Mouse (Mus musculus) ES-CJ7 (cell line): ENCODE data around the gene Macrod1.

Experiments
- DNase-seq: peaks from one replicate; pipeline ENCODE4 v3.0.0; 2011; ENCODE audit warnings: low read depth, low spot score

The Macrod1 gene

GRCm38 (mm10) chr19:7197445-7197844, 140.8 kb downstream of the Macrod1 start:
- DNase-seq = no peak

- DNase-seq = no peak
Measured at GRCm38 (mm10) chr19:7199089-7199488, 142.5 kb downstream of the Macrod1 start.

DNA sequence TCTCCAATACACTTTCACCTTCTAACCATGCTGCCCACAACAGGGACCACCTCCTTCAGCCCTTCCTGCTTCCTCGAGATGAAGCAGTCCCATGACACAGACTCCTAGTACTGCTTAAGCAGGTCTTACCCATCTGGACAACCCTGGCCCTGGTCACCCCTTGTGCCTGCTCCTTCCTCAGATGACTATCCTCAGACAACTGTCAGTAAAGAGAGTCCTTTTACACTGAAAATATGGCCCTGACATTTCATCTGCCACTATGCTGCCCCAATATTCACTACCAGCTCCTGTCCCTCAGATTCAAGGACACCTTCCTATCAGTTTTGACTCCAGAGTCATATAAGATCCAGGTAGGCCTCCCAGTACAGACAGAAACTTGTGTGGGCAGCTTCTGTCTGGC, 143.8 kb downstream of the Macrod1 start:
- no peak for DNase-seq

GRCm38 (mm10) chr19:7204898-7205297, 148.3 kb downstream of the Macrod1 start:
- DNase-seq = no peak

DNA sequence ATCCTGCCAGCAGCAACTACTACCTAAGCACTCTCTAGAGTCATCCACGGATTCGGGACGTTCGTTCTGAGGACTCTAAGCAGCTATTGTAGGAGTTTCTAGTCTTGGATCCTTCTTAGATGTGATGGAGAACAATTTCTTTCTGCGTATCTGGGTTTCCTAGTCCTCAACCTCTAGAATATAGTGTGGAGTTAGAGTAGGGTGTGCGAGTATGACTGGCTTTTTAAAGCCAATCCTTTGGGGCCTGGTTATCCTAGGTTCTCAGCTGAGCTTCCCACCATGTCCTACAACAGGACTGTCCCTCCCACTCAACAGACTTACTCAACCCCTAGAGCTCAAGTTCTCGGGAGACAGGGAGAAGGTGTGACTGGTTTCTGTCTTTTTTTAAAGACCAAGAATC, 148.7 kb downstream of the Macrod1 start:
- DNase-seq = no peak

- peak; percentile 95 for DNase-seq
Measured at GRCm38 (mm10) chr19:7205753-7206736, 149.4 kb downstream of the Macrod1 start, which contains the start of gene Otub1. TSS of gene Otub1 (minus strand) at chr19:7206316.

- no peak for DNase-seq
Measured at GRCm38 (mm10) chr19:7209907-7210646, 153.5 kb downstream of the Macrod1 start.

GRCm38 (mm10) chr19:7212216-7212615, 155.6 kb downstream of the Macrod1 start:
- DNase-seq = no peak

DNA sequence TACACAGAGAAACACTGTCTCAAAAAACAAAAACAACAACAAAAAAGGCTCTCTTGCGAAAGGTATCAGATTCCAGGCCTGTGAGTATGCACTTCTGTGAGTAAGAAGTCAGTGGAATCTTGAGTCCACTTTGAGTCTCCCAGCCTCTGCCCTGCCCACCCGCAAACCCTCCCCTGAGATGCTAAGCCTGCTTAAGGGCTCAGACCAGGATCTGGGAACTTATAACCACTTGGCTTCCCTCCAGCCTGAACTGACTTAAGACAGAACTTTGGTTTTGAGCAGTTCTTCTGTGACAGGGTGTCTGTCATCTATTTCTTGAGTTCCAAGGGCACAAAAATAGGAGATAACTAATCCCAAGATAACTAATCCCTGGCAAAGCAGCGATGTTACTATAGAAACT, 156.4 kb downstream of the Macrod1 start:
- DNase-seq = no peak

GRCm38 (mm10) chr19:7214484-7214883, 157.9 kb downstream of the Macrod1 start:
- no peak for DNase-seq

DNA sequence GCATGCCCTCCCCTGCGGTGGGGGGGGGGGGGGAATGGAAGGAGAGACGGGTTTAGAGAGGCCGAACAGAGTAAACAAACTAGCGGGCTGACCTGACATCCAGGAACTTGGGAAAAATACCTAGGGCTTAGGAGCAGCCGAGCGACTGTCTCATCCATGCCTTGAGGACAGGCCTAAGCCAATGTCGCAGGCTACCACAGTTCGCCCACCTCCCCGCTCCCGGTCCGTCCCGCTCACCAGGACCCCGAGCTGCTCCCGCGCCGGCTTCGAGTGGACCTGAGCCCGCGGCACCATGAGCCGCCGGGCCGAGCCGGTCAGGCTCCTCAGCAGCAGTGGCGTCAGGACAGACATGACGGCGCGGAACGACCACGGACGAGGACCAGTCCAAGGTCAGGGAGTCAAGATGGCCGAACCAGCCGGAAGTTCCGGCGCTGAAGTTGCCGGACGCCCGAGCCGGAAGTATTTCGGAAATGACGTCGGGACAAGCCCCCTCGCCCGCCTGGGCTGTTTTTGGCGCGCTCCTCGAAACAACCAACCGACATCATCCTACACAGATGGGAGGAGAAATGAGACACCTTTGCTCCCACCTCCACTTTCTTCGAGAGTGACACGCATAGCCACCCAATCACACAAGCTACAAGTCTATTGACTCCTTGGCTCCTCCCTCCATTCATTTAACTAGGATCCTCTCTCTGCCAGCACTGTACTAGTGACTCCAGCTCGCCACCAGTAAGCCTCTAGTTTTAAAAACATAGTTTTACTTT, 160.7 kb downstream of the Macrod1 start, which contains the start of gene Cox8a:
Gene Cox8a, minus strand, starts transcription at position 455 of the 764 bp plus-strand sequence.
- DNase-seq = peak; percentile 99

GRCm38 (mm10) chr19:7217926-7218267, 161.3 kb downstream of the Macrod1 start:
- no peak for DNase-seq

GRCm38 (mm10) chr19:7218753-7219152, 162.1 kb downstream of the Macrod1 start:
- DNase-seq = no peak

DNA sequence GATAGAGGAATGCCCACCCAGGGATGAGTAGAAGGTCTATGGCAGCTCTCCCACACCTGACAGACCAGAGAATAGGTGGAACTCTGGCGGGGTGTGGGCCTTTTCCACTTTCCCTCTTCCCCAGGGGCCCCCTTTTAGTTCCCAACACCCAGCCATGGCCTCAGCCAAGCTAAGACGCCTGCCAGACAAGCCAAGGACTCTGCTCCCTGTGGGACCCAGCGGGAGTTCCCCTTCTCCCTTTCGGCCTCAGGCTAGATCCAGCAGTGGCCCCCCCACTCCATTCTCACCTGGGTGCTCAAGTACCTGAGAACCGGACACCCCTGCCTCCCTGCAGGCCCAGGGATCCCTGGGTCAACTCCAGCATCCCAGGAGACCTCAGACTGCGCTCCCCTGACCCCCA, 165.6 kb downstream of the Macrod1 start:
- DNase-seq = no peak

- no peak for DNase-seq
Measured at GRCm38 (mm10) chr19:7223488-7223887, 166.9 kb downstream of the Macrod1 start.

DNA sequence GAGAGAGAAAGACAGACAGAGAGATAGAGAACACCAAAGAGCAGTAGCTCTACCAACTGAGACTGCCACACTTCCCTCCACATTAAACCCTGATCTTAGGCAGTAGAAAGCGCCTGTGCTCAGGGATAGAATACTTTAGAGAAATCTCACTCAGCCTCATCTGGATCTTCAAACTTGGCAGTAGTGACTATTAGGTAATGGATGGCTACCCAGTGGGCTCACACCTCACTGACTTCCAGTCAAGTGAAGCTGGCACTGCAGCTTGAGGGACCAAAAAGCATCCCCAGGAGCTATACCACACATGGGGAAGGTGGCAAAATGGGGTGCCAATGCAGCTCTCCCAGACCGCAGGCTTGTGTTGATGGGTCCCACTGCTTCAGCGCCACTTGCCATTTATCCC, 167.6 kb downstream of the Macrod1 start:
- DNase-seq = no peak

- DNase-seq = no peak
Measured at GRCm38 (mm10) chr19:7225096-7225690, 168.6 kb downstream of the Macrod1 start.

DNA sequence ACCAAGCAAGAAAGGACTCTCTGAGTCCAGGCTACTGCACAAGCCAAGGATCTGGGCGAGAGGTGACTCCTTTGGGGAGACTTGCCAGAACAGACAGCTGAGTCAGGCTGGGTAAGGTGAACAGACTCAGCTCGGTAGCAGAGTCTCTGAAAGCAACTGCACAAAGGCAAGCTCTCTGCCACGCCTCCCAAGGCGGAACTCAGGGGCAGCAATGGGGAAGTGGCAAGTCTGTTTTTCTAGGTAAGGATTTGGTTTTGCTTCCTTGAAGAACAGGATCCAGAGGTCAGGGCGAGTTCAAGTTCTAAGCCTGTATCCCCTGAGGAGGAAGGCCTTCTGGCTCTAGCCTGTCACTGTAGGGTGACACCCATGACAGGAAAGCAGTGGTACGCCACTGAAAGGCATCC, 169.9 kb downstream of the Macrod1 start:
- DNase-seq = no peak

GRCm38 (mm10) chr19:7234537-7235221, 178.1 kb downstream of the Macrod1 start:
- DNase-seq = peak; percentile 78

- DNase-seq = peak; percentile 51
Measured at GRCm38 (mm10) chr19:7235461-7235860, 178.9 kb downstream of the Macrod1 start.

- DNase-seq = no peak
Measured at GRCm38 (mm10) chr19:7236011-7236410, 179.4 kb downstream of the Macrod1 start.
